Mouse (Mus musculus) frontal cortex, postnatal 25 days (tissue): ENCODE measurements around the gene 1700017N19Rik.
"Not testable (repeated sequence)": the region's sequence is repeated elsewhere in the genome, so short reads cannot be mapped to it uniquely, and the experiment has no call there.

Experiments used
- DNase-seq, 2 experiments: peaks; one replicate each; pipeline ENCODE4 v3.0.0; 2022; ENCODE audit warnings: low spot score in 2 of 2

The 1700017N19Rik gene

DNA sequence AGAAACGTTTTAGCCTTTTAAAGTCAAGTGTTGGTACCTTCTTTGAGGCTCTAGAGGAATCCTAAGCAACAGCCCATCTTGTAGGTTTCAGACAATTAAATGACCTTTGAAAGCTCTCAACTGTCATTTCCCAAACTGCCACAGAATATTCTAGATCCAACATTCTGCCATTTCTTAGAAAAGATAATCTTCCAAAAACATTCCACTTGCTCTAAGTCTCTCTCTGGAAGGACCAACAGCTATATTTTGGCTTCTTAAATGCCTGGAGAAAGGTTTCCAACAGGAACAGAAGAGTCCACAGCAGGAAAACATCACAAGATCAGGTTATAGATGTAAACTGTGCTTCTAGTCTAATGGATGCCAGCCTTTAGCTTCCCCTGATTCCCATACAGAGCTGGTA, at the start of gene 1700017N19Rik, which contains the start of gene 4930430F08Rik:
1700017N19Rik (plus strand) TSS at position 162 of the 400 bp plus-strand sequence.
4930430F08Rik (minus strand) TSS at position 101 of the 400 bp plus-strand sequence.
- no peak for DNase-seq

- DNase-seq = no peak
These were observed 33.6 kb upstream of the 1700017N19Rik start for GRCm38 (mm10) chr10:100556566-100557175.

GRCm38 (mm10) chr10:100560194-100560883, 29.9 kb upstream of the 1700017N19Rik start:
- not testable (repeated sequence) for DNase-seq

GRCm38 (mm10) chr10:100564112-100564511, 26.2 kb upstream of the 1700017N19Rik start:
- DNase-seq = no peak

- DNase-seq = no peak
These were observed 18.6 kb upstream of the 1700017N19Rik start for GRCm38 (mm10) chr10:100571707-100572106.

DNA sequence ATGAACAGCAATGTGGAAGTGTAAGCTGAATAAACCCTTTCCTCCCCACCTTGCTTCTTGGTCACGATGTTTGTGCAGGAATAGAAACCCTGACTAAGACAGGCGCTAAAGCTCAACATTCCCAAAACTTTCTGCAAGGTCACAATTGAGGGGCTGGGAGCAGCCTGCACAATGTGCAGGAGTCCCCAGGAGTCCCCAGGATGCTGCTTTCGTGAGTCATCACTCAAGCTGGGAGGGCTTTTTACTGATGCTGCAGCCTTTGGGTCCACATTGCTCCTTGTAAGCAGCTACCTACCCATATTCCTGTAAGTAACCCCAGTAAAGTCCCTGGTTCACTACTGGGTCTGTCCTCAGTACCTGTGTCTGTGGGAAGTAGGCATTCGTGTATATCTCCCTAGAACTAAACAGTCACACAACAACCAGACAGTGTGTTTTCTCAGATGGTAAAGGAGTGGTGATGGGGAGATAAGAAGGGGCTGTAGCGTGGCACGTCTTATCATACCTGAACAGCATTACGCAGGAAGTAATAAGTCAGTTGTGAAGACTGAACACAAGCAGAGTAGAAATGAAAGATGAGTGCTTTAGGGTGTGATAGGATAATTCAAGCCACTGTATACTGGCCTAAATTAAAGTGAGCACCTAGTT, 15.7 kb upstream of the 1700017N19Rik start:
- no peak for DNase-seq

- no peak for DNase-seq
These were observed 15.0 kb upstream of the 1700017N19Rik start for GRCm38 (mm10) chr10:100575294-100575693.

DNA sequence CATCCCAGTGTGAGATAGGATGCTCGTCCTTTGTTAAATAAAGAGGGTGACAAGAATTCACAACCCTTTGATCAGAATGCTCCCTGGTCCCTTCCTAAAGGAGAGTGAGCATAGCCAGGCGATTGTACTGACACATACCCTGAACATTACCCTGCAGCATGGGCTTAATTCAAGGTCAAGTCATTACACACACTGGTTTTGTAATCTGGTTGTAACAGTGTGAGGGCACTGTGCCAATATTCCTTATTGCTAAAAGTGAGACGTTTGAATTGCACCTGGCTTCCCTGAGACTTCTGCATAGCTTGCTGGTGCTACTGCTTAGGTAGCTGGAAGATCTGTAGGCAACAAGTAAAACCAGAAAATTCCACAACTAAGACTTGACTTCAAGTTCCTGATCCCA, 6.1 kb upstream of the 1700017N19Rik start:
- DNase-seq = no peak

- no peak for DNase-seq
These were observed 1.8 kb upstream of the 1700017N19Rik start for GRCm38 (mm10) chr10:100588524-100588923.

DNA sequence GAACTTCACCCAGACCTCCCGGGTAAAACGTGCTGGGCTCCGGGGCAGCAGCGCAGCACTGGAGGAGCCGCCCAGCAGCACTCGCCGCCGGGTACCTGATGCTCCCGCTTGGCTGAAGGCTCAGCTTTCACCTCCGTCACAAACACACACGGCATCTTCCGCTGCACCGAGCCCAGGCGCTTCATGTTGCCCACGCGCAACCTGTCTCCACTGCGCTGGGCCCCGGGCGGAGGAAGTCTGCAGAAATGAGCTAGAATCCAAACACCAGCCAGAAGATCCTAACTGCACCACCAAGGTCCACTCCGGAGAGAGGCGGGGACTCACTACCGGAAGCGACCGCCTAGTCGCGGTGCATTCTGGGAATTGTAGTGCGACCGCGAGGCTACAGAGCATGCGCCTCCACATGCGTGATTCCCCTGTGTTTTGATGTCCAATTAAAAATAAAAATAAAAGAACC, 1.3 kb upstream of the 1700017N19Rik start:
- DNase-seq = peak; percentile 73 to 88

GRCm38 (mm10) chr10:100598339-100598738, 8.1 kb downstream of the 1700017N19Rik start:
- DNase-seq = no peak

DNA sequence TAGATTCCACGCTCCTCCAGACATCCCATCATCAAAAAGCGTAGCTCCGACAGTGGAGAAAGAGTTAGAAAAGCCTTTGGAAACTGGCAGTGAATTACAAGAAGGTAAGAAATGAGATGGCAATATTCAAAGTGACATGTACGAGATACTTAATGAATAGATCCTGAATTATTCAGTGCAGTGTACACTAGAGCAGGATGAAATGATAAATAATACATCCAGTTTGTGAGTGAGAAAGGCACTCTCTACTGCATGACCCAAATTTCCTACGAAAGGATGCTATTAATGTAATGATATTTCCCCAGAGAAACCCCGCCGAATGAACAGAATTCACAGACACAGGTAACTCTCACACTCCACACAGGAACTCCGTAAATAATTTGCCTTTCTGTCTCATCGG, 13.2 kb downstream of the 1700017N19Rik start:
- no peak for DNase-seq

DNA sequence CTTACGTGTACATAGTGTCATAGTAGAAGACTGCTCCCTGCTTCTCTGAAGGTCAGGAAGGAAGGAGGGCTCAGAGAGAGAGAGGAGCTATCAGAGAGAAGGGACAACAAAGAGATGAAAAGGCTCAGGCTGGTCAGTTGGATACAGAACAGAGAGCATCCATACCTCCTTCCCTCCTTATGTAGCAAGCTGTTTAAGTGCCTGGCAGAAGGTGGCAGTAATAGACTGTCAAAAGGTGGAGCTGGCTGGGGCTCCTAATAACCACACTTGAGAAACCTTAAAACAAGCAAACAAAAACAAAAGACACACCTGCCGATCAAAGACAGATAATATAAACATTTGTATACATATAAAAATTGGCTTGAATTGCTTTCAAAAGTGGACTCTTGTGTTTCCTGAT, 14.0 kb downstream of the 1700017N19Rik start:
- DNase-seq = no peak

- DNase-seq = no peak
These were observed 27.1 kb downstream of the 1700017N19Rik start for GRCm38 (mm10) chr10:100617233-100617903.

GRCm38 (mm10) chr10:100619474-100619873, 29.2 kb downstream of the 1700017N19Rik start:
- no peak for DNase-seq

DNA sequence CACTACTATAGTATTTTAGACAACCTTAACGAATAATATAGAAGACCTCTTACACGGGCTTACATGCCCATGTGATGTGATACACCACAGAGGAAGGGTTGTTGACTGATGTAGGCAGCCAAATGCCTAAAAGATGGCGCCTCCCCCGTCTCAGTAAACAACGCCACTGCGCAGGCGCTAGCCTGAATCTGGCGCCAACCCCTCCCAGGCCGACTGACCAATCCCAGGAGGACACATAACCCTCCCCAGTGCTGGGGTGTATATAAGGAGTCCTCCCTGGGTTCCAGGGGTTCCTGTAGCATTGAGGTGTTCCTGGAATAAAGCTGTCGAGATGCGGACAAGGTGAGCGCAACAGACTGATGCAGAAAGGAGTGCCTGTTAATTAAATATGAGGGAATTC, 29.8 kb downstream of the 1700017N19Rik start:
- DNase-seq = no peak

GRCm38 (mm10) chr10:100622494-100622893, 32.2 kb downstream of the 1700017N19Rik start:
- no peak for DNase-seq

- peak; percentile 15 to 36 for DNase-seq
These were observed 39.6 kb downstream of the 1700017N19Rik start for GRCm38 (mm10) chr10:100629762-100630438.

DNA sequence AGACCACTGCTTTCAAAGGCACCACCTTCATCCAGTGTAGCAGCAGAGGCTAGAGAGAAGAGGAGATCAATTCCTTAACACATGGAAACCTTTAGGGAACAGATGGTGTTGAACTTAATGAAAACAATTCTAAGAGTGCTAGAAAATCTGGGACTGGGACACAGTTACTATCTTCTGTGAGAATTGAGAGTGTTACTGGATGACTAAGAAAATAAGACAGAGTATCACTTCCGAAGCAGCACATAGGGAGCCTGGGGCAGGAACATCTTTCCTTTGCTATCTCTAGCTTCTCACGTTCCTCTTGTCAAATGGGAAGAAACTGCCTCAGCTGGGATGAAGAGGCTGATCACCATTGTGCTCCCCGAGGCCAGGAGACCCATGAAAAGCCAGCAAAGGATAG, 52.6 kb downstream of the 1700017N19Rik start:
- DNase-seq = no peak

GRCm38 (mm10) chr10:100645331-100645935, 55.1 kb downstream of the 1700017N19Rik start:
- no peak for DNase-seq

DNA sequence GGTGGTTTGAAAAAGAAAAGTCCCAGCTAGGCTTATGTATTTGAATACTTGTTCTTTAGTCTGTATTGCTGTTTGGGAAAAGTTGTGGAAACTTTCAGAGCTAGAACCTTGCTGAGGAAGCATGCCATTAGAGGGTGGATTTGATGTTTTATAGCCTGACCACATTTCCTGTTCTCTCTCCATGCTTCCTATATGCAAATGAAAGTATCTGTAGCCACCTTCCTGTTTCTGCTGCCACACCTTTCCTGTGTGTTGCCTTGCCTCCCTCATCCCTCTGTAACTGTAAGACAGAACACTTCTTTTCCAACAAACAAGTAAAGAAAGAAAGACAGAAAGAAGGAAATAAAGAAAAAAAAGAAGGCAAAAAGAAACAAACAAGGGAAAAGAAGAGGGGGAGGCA, 63.9 kb downstream of the 1700017N19Rik start:
- no peak for DNase-seq
